Mouse (Mus musculus) lung, postnatal 0 days (tissue): ENCODE data around the gene Plpp1. TPM values are rescaled to one million over a fixed set of nuclear protein-coding genes. Genes with fewer than 3 reads are reported as not detected.
A peak's percentile ranks its signal among the peaks of the same experiment; 100 is the strongest.

Experiments used
- ATAC-seq: fragments of 200-750 bp; cut with Nextera tagmentation; 2 replicates; pipeline ENCODE4 v1.8.0; 2017; ENCODE audit warnings: moderate library complexity
- DNase-seq: peaks from one replicate; pipeline ENCODE4 v3.0.0-alpha.2; 2016; ENCODE audit warnings: low spot score
- H3K27ac ChIP-seq: fragments of 300-500 bp; sonication (generic); 2 replicates; pipeline ENCODE4 v1.5.1; 2014; ENCODE audit warnings: antibody characterized with exemption, mild to moderate bottlenecking, low read length, mixed read lengths
- H3K27me3 ChIP-seq: fragments of 300-500 bp; sonication (generic); replicated peaks from 2 replicates; pipeline ENCODE4 v1.6.1; 2014; ENCODE audit warnings: low read length, mixed read lengths; ENCODE audit not compliant: insufficient read depth
- H3K36me3 ChIP-seq: fragments of 300-500 bp; sonication (generic); 2 replicates; pipeline ENCODE4 v1.6.1; 2014; ENCODE audit warnings: low read length, mixed read lengths; ENCODE audit not compliant: insufficient read depth
- H3K4me1 ChIP-seq: fragments of 300-500 bp; sonication (generic); 2 replicates; pipeline ENCODE4 v1.6.1; 2014; ENCODE audit warnings: antibody characterized with exemption, low read depth, low read length, mixed read lengths; ENCODE audit not compliant: insufficient read depth
- H3K4me2 ChIP-seq: fragments of 300-500 bp; sonication (generic); replicated peaks from 2 replicates; pipeline ENCODE4 v1.6.1; 2014; ENCODE audit warnings: low read depth, mild to moderate bottlenecking, low read length, moderate library complexity, mixed read lengths
- H3K4me3 ChIP-seq: fragments of 300-500 bp; sonication (generic); 2 replicates; pipeline ENCODE4 v1.5.1; 2014; ENCODE audit warnings: low read depth, low read length
- H3K9ac ChIP-seq: fragments of 300-500 bp; sonication (generic); replicated peaks from 2 replicates; pipeline ENCODE4 v1.6.1; 2014; ENCODE audit warnings: low read depth, mild to moderate bottlenecking
- H3K9me3 ChIP-seq: fragments of 300-500 bp; sonication (generic); 2 replicates; pipeline ENCODE4 v1.6.1; 2016; ENCODE audit warnings: low read length, mixed read lengths
- CTCF ChIP-seq: IDR thresholded peaks from 2 replicates; pipeline ENCODE4 v1.5.1; 2016; ENCODE audit warnings: antibody characterized with exemption, mild to moderate bottlenecking
- EP300 ChIP-seq: IDR thresholded peaks from 2 replicates; pipeline ENCODE4 v1.6.1; 2016; ENCODE audit warnings: antibody characterized with exemption, mild to moderate bottlenecking, control low read depth
- WGBS: fragments of 180-500 bp; shearing (Covaris S2); extraction: QIAGEN DNeasy Blood & Tissue Kit; methylation state at CpG from one replicate; pipeline ENCODE4 v1.1.7; 2014; 5-methylcytosine and 5-hydroxymethylcytosine counted together
- polyA plus RNA-seq: library from polyadenylated mRNA; unstranded; fragments of >200 nt; fragmentation: Nextera tagmentation; extraction: Ambion mirVana; gene quantifications from 2 replicates; pipeline ENCODE4 v1.2.1, GENCODE M21; 2015

Gene Plpp1
- polyA plus RNA-seq, 1 experiment from 2014 or later: 292 TPM

DNA sequence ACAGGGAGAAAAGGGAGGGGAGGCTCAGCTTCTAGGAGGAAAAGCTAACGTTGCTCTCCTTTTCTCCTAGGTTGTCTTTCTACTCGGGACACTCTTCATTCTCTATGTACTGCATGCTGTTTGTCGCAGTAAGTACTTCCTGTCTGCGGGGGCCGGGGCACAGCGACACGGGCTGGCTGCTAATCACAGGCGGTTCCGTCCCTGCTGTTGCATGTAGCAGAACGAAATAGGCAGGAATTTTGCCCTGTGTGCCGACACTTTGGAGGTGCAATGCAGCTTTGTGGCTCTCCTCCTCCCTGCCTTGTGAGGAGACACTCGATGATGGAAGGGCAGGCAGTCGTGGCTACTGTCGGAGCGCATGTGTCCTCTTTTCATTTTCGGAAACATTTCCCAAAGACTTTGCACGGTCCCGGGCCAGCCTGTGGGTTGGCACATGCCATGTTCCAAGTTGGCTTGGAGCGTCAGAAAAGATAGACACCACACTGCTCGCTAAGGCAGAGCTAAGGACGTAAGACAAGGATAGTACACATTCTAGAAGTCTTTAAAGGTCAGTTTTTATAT is 59.1 kb downstream of the Plpp1 start:
- 83% methylated on average over 21 of the region's 21 CpGs for WGBS
- H3K4me3 ChIP-seq: no peak overlapping the region
- no peak overlapping the region for H3K27ac ChIP-seq
- no peak overlapping the region for H3K4me2 ChIP-seq
- TF ChIP-seq EP300 (no peak), CTCF (no peak)
- peaks cover 9% of the 10 kb centered on the region for H3K36me3 ChIP-seq
- H3K27me3 ChIP-seq: no peaks in the 10 kb centered on the region
- DNase-seq (no peak), ATAC-seq (no peak)
- no peak overlapping the region for H3K9ac ChIP-seq
- H3K9me3 ChIP-seq: no peaks in the 10 kb centered on the region
- H3K4me1 ChIP-seq: 0 out of 2 replicates have a peak, but pooled peaks cover 4% of the 10 kb centered on the region

DNA sequence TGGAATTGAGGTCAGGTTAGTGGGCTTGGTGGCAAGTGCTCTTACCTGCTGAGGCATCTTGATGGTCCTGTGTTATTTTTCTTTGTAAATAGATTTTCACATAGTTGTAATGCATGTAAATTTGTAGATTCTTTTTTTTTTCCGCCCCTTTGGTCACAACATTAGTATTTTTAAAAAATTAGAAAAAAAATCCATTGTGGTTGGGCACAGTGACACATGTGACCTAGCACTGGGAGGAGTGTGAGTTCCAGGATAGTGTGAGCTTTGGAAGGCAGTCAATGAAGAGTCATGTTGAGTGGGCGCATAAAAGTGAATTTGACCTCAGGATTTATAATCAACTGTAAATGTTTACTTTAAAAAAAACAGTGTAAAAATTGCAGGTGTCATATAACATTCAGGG is 59.8 kb downstream of the Plpp1 start:
- ATAC-seq: no peak
- H3K36me3 ChIP-seq: peaks cover 12% of the 10 kb centered on the region

DNA sequence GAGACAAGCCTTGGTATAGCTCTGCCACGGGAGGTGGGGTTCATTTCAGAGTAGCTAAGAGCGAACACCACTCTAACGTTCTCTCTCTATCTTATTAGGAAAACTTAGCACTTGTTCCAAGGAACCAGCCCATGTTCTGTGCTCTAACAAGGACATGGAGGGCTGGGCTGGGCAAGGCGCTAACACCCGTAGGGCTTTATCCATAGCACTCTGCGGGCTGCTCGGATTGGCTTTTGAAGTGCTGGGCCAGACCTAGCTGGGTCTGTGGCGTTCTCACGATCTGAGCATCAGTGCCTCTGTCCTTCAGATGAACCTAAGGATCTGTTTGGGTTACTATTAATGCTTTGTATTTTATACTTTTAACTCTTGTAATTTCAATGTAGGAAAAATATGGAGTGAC is 60.3 kb downstream of the Plpp1 start:
- WGBS: 88% methylated on average over 9 of the region's 9 CpGs
- no peak for ATAC-seq
- DNase-seq: no peak

More for the DNA sequence above, 59.8 kb downstream of the Plpp1 start:
- H3K9me3 ChIP-seq: no peaks in the 10 kb centered on the region
- H3K9ac ChIP-seq: no peak overlapping the region
- 0 out of 2 replicates have a peak, but pooled peaks cover 4% of the 10 kb centered on the region for H3K4me1 ChIP-seq
- no peak overlapping the region for H3K4me3 ChIP-seq
- WGBS: 78% methylated on average over 2 of the region's 2 CpGs
- no peak overlapping the region for H3K27ac ChIP-seq
- no peaks in the 10 kb centered on the region for H3K27me3 ChIP-seq
- TF ChIP-seq EP300 (no peak), CTCF (no peak)
- DNase-seq: no peak
- no peak overlapping the region for H3K4me2 ChIP-seq

GRCm38 (mm10) chr13:112861825-112862306 is 61.3 kb downstream of the Plpp1 start:
- H3K9ac ChIP-seq: no peak overlapping the region
- ATAC-seq: peak; percentile 85
- H3K4me2 ChIP-seq: no peak overlapping the region
- TF ChIP-seq CTCF (0 out of 2 replicates have a peak, but pooled peaks have one; percentile 1), EP300 (no peak)
- DNase-seq: peak; percentile 83
- 15% methylated on average over 5 of the region's 5 CpGs for WGBS
- peaks cover 9% of the 10 kb centered on the region for H3K36me3 ChIP-seq
- H3K4me3 ChIP-seq: no peak overlapping the region
- no peaks in the 10 kb centered on the region for H3K27me3 ChIP-seq
- 0 out of 2 replicates have a peak overlapping the region, but pooled peaks have one; percentile 9 for H3K27ac ChIP-seq
- 0 out of 2 replicates have a peak, but pooled peaks cover 4% of the 10 kb centered on the region for H3K4me1 ChIP-seq
- H3K9me3 ChIP-seq: no peaks in the 10 kb centered on the region

More for the DNA sequence above, 60.3 kb downstream of the Plpp1 start:
- Histone ChIP-seq H3K9ac (no peak overlapping the region), H3K36me3 (peaks cover 12% of the 10 kb centered on the region), H3K4me1 (0 out of 2 replicates have a peak, but pooled peaks cover 4% of the 10 kb centered on the region), H3K4me2 (no peak overlapping the region), H3K4me3 (no peak overlapping the region), H3K9me3 (no peaks in the 10 kb centered on the region), H3K27me3 (no peaks in the 10 kb centered on the region), H3K27ac (no peak overlapping the region)
- TF ChIP-seq EP300: no peak
- TF ChIP-seq CTCF: no peak

DNA sequence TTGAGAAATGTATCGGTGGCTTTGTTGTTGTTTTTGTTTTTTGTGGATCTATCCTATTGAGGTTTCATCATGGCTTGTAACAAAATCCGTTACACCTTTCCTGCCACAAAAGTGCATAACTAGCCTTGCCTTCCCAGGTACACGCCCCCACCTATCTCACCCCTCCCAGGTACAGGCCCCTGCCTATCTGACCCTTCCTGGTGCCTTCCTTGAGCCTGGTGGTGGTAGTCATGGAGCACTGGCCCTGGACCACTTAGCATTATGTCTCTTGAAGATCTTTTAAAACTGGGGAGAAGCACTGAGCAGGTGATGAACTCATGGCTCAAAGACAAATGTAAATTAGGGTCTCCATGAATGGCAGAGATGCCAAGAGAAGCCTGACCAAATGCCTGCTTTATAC is 61.8 kb downstream of the Plpp1 start:
- Histone ChIP-seq H3K4me1 (0 out of 2 replicates have a peak, but pooled peaks cover 4% of the 10 kb centered on the region), H3K36me3 (peaks cover 5% of the 10 kb centered on the region), H3K4me2 (no peak overlapping the region), H3K9me3 (no peaks in the 10 kb centered on the region), H3K9ac (no peak overlapping the region), H3K27me3 (no peaks in the 10 kb centered on the region), H3K27ac (no peak overlapping the region), H3K4me3 (no peak overlapping the region)
- ATAC-seq: no peak
- 60% methylated on average over 3 of the region's 3 CpGs for WGBS
- no peak for DNase-seq
- TF ChIP-seq EP300 (no peak), CTCF (no peak)

- ATAC-seq (no peak), DNase-seq (no peak)
- H3K4me3 ChIP-seq: no peak overlapping the region
- 0 out of 2 replicates have a peak, but pooled peaks cover 4% of the 10 kb centered on the region for H3K4me1 ChIP-seq
- no peak overlapping the region for H3K9ac ChIP-seq
- H3K4me2 ChIP-seq: no peak overlapping the region
- 74% methylated on average over 1 of the region's 1 CpGs for WGBS
- H3K27me3 ChIP-seq: no peaks in the 10 kb centered on the region
- H3K9me3 ChIP-seq: no peaks in the 10 kb centered on the region
- peaks cover 10% of the 10 kb centered on the region for H3K36me3 ChIP-seq
- no peak overlapping the region for H3K27ac ChIP-seq
- TF ChIP-seq EP300 (no peak), CTCF (no peak)
Observed at GRCm38 (mm10) chr13:112862978-112863677, 62.5 kb downstream of the Plpp1 start.
